Mouse (Mus musculus) lung, postnatal 14 days (tissue): ENCODE results near the gene Olfr1166.
"Not testable (repeated sequence)": the region's sequence is repeated elsewhere in the genome, so short reads cannot be mapped to it uniquely, and the experiment has no call there.

Source experiments
- DNase-seq: peaks from one replicate; pipeline ENCODE4 v3.0.0; 2021

The Olfr1166 gene

GRCm38 (mm10) chr2:88128172-88128571 lies at the start of gene Olfr1166:
Gene Olfr1166 (minus strand): TSS chr2:88128272.
- no peak for DNase-seq

DNA sequence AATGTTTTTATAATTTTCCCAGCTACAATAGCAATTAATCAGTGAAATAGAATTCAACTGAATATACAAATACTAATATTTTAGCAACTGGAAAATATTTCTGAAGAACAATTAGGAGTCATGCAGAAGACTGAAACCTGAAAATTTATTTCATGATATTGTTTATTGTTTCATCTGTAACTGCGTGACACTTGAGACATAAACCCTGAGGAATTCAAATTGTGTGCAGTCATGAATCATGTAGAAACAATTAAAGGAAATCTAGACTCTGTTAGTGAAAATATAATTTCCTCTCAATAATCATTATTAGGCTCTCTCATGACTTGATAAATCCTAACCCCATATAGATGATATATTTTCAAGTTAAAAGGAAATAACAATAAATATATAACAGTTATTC lies 27.0 kb upstream of the Olfr1166 start, which contains the start of gene Olfr1167:
TSS of gene Olfr1167 (minus strand) at position 101 of the 400 bp plus-strand sequence.
- DNase-seq, result not testable (repeated sequence)

DNA sequence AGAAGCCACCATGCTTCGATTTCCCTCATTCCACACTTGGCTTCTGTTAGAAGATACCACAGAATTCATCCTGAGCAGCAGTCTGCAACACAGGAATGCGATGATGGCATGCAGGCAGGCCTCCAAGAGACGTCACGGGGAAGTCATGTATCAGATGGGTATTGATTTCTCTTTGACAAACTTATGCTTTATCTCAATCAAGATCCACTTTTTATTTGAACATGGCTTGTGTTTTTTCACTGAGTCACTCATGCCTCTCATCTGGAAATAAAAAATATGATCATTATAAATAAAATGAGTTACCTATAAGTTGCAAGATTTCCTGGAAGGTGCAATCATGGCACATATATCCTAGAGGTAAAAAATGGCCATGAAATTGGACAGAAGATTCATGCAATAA lies 34.2 kb downstream of the Olfr1166 start, which contains the start of gene Olfr1164:
TSS of gene Olfr1164 (minus strand) at position 101 of the 400 bp plus-strand sequence.
- no peak for DNase-seq
